7 mouse cellular contexts compared by ENCODE assay signal in the genomic region with DNA sequence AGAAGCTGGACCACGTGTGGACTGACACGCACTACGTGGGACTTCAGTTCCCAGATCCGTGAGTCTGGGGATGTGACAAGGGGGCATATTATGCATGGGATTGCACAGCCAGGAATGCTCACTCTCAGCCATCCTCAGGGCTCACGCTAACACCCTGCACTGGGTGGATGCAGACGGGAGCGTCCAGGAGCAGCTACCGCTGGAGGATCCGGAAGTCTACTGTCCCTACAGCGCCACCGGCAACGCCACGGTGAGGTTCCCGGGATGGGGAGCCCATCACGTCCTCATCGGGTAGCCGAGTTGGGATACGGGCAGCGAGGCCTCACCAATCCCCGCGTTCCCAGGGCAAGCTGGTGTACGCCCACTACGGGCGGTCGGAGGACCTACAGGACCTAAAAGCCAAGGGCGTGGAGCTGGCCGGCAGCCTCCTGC. TPM values are rescaled to one million over a fixed set of nuclear protein-coding genes. Genes with fewer than 3 reads are reported as not detected.
DNase-seq lines count a peak whose midpoint lies in the region; ATAC-seq and TF ChIP-seq lines count a peak whose summit lies in the region.

No protein-coding gene starts in this region.

- intact Hi-C loops in gastrocnemius, postnatal 14 days (cut with DNase I; ENCODE audit: low total_unique reads), result no loop called here

- no peaks in the 10 kb centered on the region for H3K4me1 ChIP-seq in intestine, postnatal 0 days (replicated peaks; ENCODE audit: control insufficient read depth, insufficient read depth, low read length)
- H3K4me1 ChIP-seq in limb, embryonic 13.5 days, result no peaks in the 10 kb centered on the region
- 0 out of 2 replicates have a peak, but pooled peaks cover 3% of the 10 kb centered on the region for H3K4me1 ChIP-seq in midbrain, embryonic 14.5 days (ENCODE audit: control insufficient read depth, insufficient read depth, low read length)

- peak overlapping the region; percentile 4; the same call in 1 of the 2 replicates for H3K4me3 ChIP-seq in intestine, postnatal 0 days (ENCODE audit: low read depth, low read length)
- H3K4me3 ChIP-seq in limb, embryonic 13.5 days, result peak overlapping the region; percentile 29
- H3K4me3 ChIP-seq in midbrain, embryonic 14.5 days (replicated peaks; ENCODE audit: low read depth, low read length), result peak overlapping the region; percentile 19

- peak; percentile 70 for DNase-seq in adrenal gland, postnatal 10 days
- peak; percentile 86 for DNase-seq in cerebellum, adult 9-11 months
- DNase-seq in gastrocnemius, postnatal 14 days, result peak; percentile 49
- peak; percentile 60 for DNase-seq in midbrain, embryonic 14.5 days

- peak; percentile 54 for TF ChIP-seq CTCF in intestine, postnatal 0 days (IDR thresholded peaks at IDR 0.05; ENCODE audit: low read depth)

- no peaks in the 10 kb centered on the region for H3K9me3 ChIP-seq in intestine, postnatal 0 days (ENCODE audit: control insufficient read depth)
- H3K9me3 ChIP-seq in limb, embryonic 13.5 days, result no peaks in the 10 kb centered on the region
- no peaks in the 10 kb centered on the region for H3K9me3 ChIP-seq in midbrain, embryonic 14.5 days (ENCODE audit: control insufficient read depth, low read length)

- H3K9ac ChIP-seq in intestine, postnatal 0 days (ENCODE audit: low read depth, low read length), result no peak overlapping the region
- H3K9ac ChIP-seq in limb, embryonic 13.5 days, result peak overlapping the region; percentile 51; the same call in 1 of the 2 replicates
- peak overlapping the region; percentile 36; the same call in 1 of the 2 replicates for H3K9ac ChIP-seq in midbrain, embryonic 14.5 days (replicated peaks; ENCODE audit: low read length)

- H3K4me2 ChIP-seq in intestine, postnatal 0 days (replicated peaks; ENCODE audit: low read depth), result peak overlapping the region; percentile 44
- H3K4me2 ChIP-seq in limb, embryonic 13.5 days (replicated peaks), result peak overlapping the region; percentile 58
- peak overlapping the region; percentile 49 for H3K4me2 ChIP-seq in midbrain, embryonic 14.5 days (ENCODE audit: low read length)

- H3K27me3 ChIP-seq in intestine, postnatal 0 days (replicated peaks; ENCODE audit: control insufficient read depth, insufficient read depth, low read length), result peaks cover 10% of the 10 kb centered on the region
- peaks cover 22% of the 10 kb centered on the region for H3K27me3 ChIP-seq in limb, embryonic 13.5 days
- no peaks in the 10 kb centered on the region for H3K27me3 ChIP-seq in midbrain, embryonic 14.5 days (ENCODE audit: control insufficient read depth, insufficient read depth, low read length)

- WGBS in intestine, postnatal 0 days, result 6% methylated on average over 27 of the region's 27 CpGs
- WGBS in limb, embryonic 13.5 days, result 6% methylated on average over 27 of the region's 27 CpGs
- WGBS in midbrain, embryonic 14.5 days, result 6% methylated on average over 27 of the region's 27 CpGs

- no peak overlapping the region for H3K27ac ChIP-seq in intestine, postnatal 0 days (ENCODE audit: low read depth, low read length)
- H3K27ac ChIP-seq in limb, embryonic 13.5 days, result no peak overlapping the region
- H3K27ac ChIP-seq in midbrain, embryonic 14.5 days (replicated peaks; ENCODE audit: low read depth, low read length), result no peak overlapping the region

- 0 out of 2 replicates have a peak, but pooled peaks have one; percentile 14 for ATAC-seq in intestine, postnatal 0 days
- ATAC-seq in limb, embryonic 13.5 days (ENCODE audit: low FRiP score, low read depth), result no peak; the same call in 1 of the 2 replicates
- ATAC-seq in midbrain, embryonic 14.5 days (ENCODE audit: low FRiP score, low TSS enrichment), result no peak; the same call in 1 of the 2 replicates
- ATAC-seq in erythroid progenitor cell, adult 5-6 weeks (replicated peaks; ENCODE audit: low FRiP score, poor library complexity, severe bottlenecking), result no peak

- H3K36me3 ChIP-seq in intestine, postnatal 0 days (ENCODE audit: control insufficient read depth, insufficient read depth), result no peaks in the 10 kb centered on the region
- H3K36me3 ChIP-seq in limb, embryonic 13.5 days, result no peaks in the 10 kb centered on the region
- no peaks in the 10 kb centered on the region for H3K36me3 ChIP-seq in midbrain, embryonic 14.5 days (ENCODE audit: control insufficient read depth, insufficient read depth, low read length)

RNA-seq across cellular contexts. Expression of a gene that starts 4.8 kb away (rescaled TPM):
- 10 to 100 TPM; 18.8 to 42.1 TPM for total RNA-seq in adrenal gland, postnatal 10 days (2021)
- under 1 TPM in 1 of 2 experiments, not detected in 1; 0.06 TPM for total RNA-seq in gastrocnemius, postnatal 14 days (2021)
- 0.27 and 0.50 TPM in 2 replicates for polyA plus RNA-seq in intestine, postnatal 0 days (2015; fragmentation: Nextera tagmentation; extraction: Ambion mirVana)
- polyA plus RNA-seq in limb, embryonic 13.5 days (2015; fragmentation: Nextera tagmentation; extraction: Ambion mirVana), result 0.32 and 0.38 TPM in 2 replicates
- polyA plus RNA-seq in midbrain, embryonic 14.5 days (2014; fragmentation: Nextera tagmentation; extraction: Ambion mirVana), result 4.0 and 5.6 TPM in 2 replicates
- 44.9 and 62.0 TPM in 2 replicates for total RNA-seq in erythroid progenitor cell, adult 5-6 weeks (2015; ENCODE audit: low replicate concordance)
- 42.2 and 61.0 TPM in 2 replicates for total RNA-seq in erythroid progenitor cell, adult 5-6 weeks (2017; ENCODE audit: low replicate concordance)

RNA-seq across cellular contexts. Expression of a gene that starts 21.2 kb away (rescaled TPM):
- 1 to 10 TPM; 3.2 to 4.6 TPM for total RNA-seq in adrenal gland, postnatal 10 days (2021)
- total RNA-seq in gastrocnemius, postnatal 14 days (2021), result not detected
- 2.1 and 2.9 TPM in 2 replicates for polyA plus RNA-seq in intestine, postnatal 0 days (2015; fragmentation: Nextera tagmentation; extraction: Ambion mirVana)
- polyA plus RNA-seq in limb, embryonic 13.5 days (2015; fragmentation: Nextera tagmentation; extraction: Ambion mirVana), result 0.45 and 0.93 TPM in 2 replicates
- polyA plus RNA-seq in midbrain, embryonic 14.5 days (2014; fragmentation: Nextera tagmentation; extraction: Ambion mirVana), result 234 and 291 TPM in 2 replicates
- total RNA-seq in erythroid progenitor cell, adult 5-6 weeks (2015; ENCODE audit: low replicate concordance), result not detected in 2 replicates
- not detected in 2 replicates for total RNA-seq in erythroid progenitor cell, adult 5-6 weeks (2017; ENCODE audit: low replicate concordance)

RNA-seq across cellular contexts. Expression of a gene that starts 26.4 kb away (rescaled TPM):
- 10 to 100 TPM; 43.3 to 47.4 TPM for total RNA-seq in adrenal gland, postnatal 10 days (2021)
- 10 to 100 TPM; 15.3 to 18.1 TPM for total RNA-seq in gastrocnemius, postnatal 14 days (2021)
- 35.3 and 38.0 TPM in 2 replicates for polyA plus RNA-seq in intestine, postnatal 0 days (2015; fragmentation: Nextera tagmentation; extraction: Ambion mirVana)
- 27.9 and 28.7 TPM in 2 replicates for polyA plus RNA-seq in limb, embryonic 13.5 days (2015; fragmentation: Nextera tagmentation; extraction: Ambion mirVana)
- polyA plus RNA-seq in midbrain, embryonic 14.5 days (2014; fragmentation: Nextera tagmentation; extraction: Ambion mirVana), result 67.2 and 83.9 TPM in 2 replicates
- 36.9 and 44.3 TPM in 2 replicates for total RNA-seq in erythroid progenitor cell, adult 5-6 weeks (2015; ENCODE audit: low replicate concordance)
- 8.5 TPM in 1 of 2 replicates, not detected in the other for total RNA-seq in erythroid progenitor cell, adult 5-6 weeks (2017; ENCODE audit: low replicate concordance)

RNA-seq across cellular contexts. Expression of a gene that starts 39.1 kb away (rescaled TPM):
- 100 to 1,000 TPM; 347 to 368 TPM for total RNA-seq in adrenal gland, postnatal 10 days (2021)
- total RNA-seq in gastrocnemius, postnatal 14 days (2021), result 100 to 1,000 TPM; 190 to 251 TPM
- polyA plus RNA-seq in intestine, postnatal 0 days (2015; fragmentation: Nextera tagmentation; extraction: Ambion mirVana), result 44.2 and 44.6 TPM in 2 replicates
- 152 and 157 TPM in 2 replicates for polyA plus RNA-seq in limb, embryonic 13.5 days (2015; fragmentation: Nextera tagmentation; extraction: Ambion mirVana)
- polyA plus RNA-seq in midbrain, embryonic 14.5 days (2014; fragmentation: Nextera tagmentation; extraction: Ambion mirVana), result 3.0 and 11.7 TPM in 2 replicates
- total RNA-seq in erythroid progenitor cell, adult 5-6 weeks (2015; ENCODE audit: low replicate concordance), result 1.7 and 3.2 TPM in 2 replicates
- 1.0 TPM in 1 of 2 replicates, not detected in the other for total RNA-seq in erythroid progenitor cell, adult 5-6 weeks (2017; ENCODE audit: low replicate concordance)

RNA-seq across cellular contexts. Expression of a gene that starts 41.2 kb away (rescaled TPM):
- total RNA-seq in adrenal gland, postnatal 10 days (2021), result 100 to 1,000 TPM; 592 to 682 TPM
- 100 to 1,000 TPM; 194 to 231 TPM for total RNA-seq in gastrocnemius, postnatal 14 days (2021)
- polyA plus RNA-seq in intestine, postnatal 0 days (2015; fragmentation: Nextera tagmentation; extraction: Ambion mirVana), result 386 and 389 TPM in 2 replicates
- polyA plus RNA-seq in limb, embryonic 13.5 days (2015; fragmentation: Nextera tagmentation; extraction: Ambion mirVana), result 343 and 352 TPM in 2 replicates
- 633 and 757 TPM in 2 replicates for polyA plus RNA-seq in midbrain, embryonic 14.5 days (2014; fragmentation: Nextera tagmentation; extraction: Ambion mirVana)
- 253 and 262 TPM in 2 replicates for total RNA-seq in erythroid progenitor cell, adult 5-6 weeks (2015; ENCODE audit: low replicate concordance)
- 152 and 170 TPM in 2 replicates for total RNA-seq in erythroid progenitor cell, adult 5-6 weeks (2017; ENCODE audit: low replicate concordance)

Comparison
In these comparisons a context has a peak if more than half of its experiments do, and no peak if none do; other contexts are left out.
1. RNA of a gene that starts 4.8 kb away (total RNA-seq): 42.2 to 62.0 TPM in erythroid progenitor cell, adult 5-6 weeks and 18.8 to 42.1 TPM in adrenal gland, postnatal 10 days; 0.06 TPM in gastrocnemius, postnatal 14 days; every median in the first group is over 10 times any median in the second.
2. Peak in every context shown above with its lines, with median percentiles within 50 percentile points of each other: DNase-seq, H3K4me2 ChIP-seq and H3K4me3 ChIP-seq.